Mouse (Mus musculus) hindbrain, embryonic 15.5 days (tissue): ENCODE results near the gene Sorcs2. TPM values are rescaled to one million over a fixed set of nuclear protein-coding genes. Genes with fewer than 3 reads are reported as not detected.
A peak's percentile ranks its signal among the peaks of the same experiment; 100 is the strongest.

ENCODE experiments used
- ATAC-seq: fragments of 200-750 bp; cut with Nextera tagmentation; 2 replicates; pipeline ENCODE4 v1.8.0; 2017; ENCODE audit warnings: low read depth, moderate number of reproducible peaks, moderate TSS enrichment; ENCODE audit not compliant: low FRiP score
- H3K27ac ChIP-seq: fragments of 300-500 bp; sonication (generic); replicated peaks from 2 replicates; pipeline ENCODE4 v1.5.1; 2015; ENCODE audit warnings: mild to moderate bottlenecking, inconsistent platforms
- H3K27me3 ChIP-seq: fragments of 300-500 bp; sonication (generic); 2 replicates; pipeline ENCODE4 v1.6.1; 2015; ENCODE audit warnings: control low read depth, inconsistent platforms
- H3K36me3 ChIP-seq: fragments of 300-500 bp; sonication (generic); 2 replicates; pipeline ENCODE4 v1.6.1; 2015; ENCODE audit warnings: control low read depth, inconsistent platforms
- H3K4me1 ChIP-seq: fragments of 300-500 bp; sonication (generic); replicated peaks from 2 replicates; pipeline ENCODE4 v1.6.1; 2015; ENCODE audit warnings: control low read depth, inconsistent platforms
- H3K4me2 ChIP-seq: fragments of 300-500 bp; sonication (generic); 2 replicates; pipeline ENCODE4 v1.6.1; 2015; ENCODE audit warnings: moderate library complexity, mild to moderate bottlenecking, inconsistent platforms
- H3K4me3 ChIP-seq: fragments of 300-500 bp; sonication (generic); 2 replicates; pipeline ENCODE4 v1.5.1; 2015; ENCODE audit warnings: mild to moderate bottlenecking, inconsistent platforms
- H3K9ac ChIP-seq: fragments of 300-500 bp; sonication (generic); 2 replicates; pipeline ENCODE4 v1.6.1; 2015; ENCODE audit warnings: inconsistent platforms
- H3K9me3 ChIP-seq: fragments of 300-500 bp; sonication (generic); 2 replicates; pipeline ENCODE4 v1.6.1; 2016; ENCODE audit warnings: control low read depth, inconsistent platforms
- WGBS: fragments of 180-500 bp; shearing (Covaris S2); methylation state at CpG from one replicate; pipeline ENCODE4 v1.1.7; 2015; 5-methylcytosine and 5-hydroxymethylcytosine counted together
- polyA plus RNA-seq: library from polyadenylated mRNA; unstranded; fragments of >200 nt; fragmentation: Nextera tagmentation; extraction: Ambion mirVana; gene quantifications from 2 replicates; pipeline ENCODE4 v1.2.1, GENCODE M21; 2015

Gene Sorcs2
- polyA plus RNA-seq, 1 experiment from 2014 or later = 15.4 TPM

DNA sequence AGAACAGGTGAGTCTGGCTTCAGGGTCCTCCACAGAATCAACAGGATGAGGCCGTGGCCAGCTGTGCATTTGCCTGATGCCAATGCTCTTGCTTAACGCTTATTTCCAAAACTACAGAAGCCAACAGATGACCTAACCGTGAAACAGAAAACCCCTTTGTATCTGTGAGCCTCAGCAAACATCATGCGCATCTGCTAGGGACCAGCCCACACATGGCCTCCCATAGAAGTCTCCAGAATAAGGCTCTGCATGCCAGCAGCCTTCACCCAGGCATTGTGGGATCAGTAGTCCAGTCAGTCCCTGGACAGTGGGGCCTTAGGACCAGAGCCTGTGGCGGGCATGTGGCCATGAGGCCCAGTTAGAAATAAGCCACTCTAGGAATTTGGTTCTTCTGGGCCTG is 194.5 kb downstream of the Sorcs2 start:
- no peak overlapping the region for H3K4me2 ChIP-seq
- no peaks in the 10 kb centered on the region for H3K27me3 ChIP-seq
- WGBS = 82% methylated on average over 5 of the region's 5 CpGs
- no peak overlapping the region for H3K4me3 ChIP-seq
- no peak overlapping the region for H3K27ac ChIP-seq
- 0 out of 2 replicates have a peak, but pooled peaks cover 2% of the 10 kb centered on the region for H3K4me1 ChIP-seq
- no peaks in the 10 kb centered on the region for H3K9me3 ChIP-seq
- ATAC-seq = no peak
- no peak overlapping the region for H3K9ac ChIP-seq
- H3K36me3 ChIP-seq = no peaks in the 10 kb centered on the region

DNA sequence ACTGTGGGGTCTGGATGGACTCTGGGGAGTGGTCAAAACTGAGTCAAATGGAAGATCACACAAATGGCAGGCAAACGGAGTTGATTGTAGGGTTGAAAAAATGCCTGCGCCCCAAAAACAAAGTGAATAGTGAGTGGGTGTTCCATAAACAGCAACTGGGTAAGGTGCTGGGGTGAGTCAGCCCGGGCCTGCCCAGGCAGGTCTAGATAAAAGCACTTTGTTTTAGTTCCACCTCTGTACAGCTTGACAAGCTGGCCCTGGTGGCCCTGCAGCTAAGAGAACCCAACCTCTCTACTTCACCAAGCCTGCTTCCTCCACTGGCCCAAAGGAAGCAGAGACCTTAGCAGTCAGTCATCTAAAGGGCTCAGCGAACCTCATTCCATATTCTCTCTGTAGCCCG is 195.2 kb downstream of the Sorcs2 start:
- no peaks in the 10 kb centered on the region for H3K36me3 ChIP-seq
- no peak overlapping the region for H3K4me2 ChIP-seq
- 86% methylated on average over 5 of the region's 5 CpGs for WGBS
- ATAC-seq = no peak
- no peaks in the 10 kb centered on the region for H3K27me3 ChIP-seq
- no peak overlapping the region for H3K4me3 ChIP-seq
- no peak overlapping the region for H3K27ac ChIP-seq
- no peak overlapping the region for H3K9ac ChIP-seq
- no peaks in the 10 kb centered on the region for H3K9me3 ChIP-seq
- 0 out of 2 replicates have a peak, but pooled peaks cover 2% of the 10 kb centered on the region for H3K4me1 ChIP-seq

GRCm38 (mm10) chr5:36199519-36199918 is 198.4 kb downstream of the Sorcs2 start:
- H3K4me3 ChIP-seq = no peak overlapping the region
- WGBS = 68% methylated on average over 1 of the region's 1 CpGs

GRCm38 (mm10) chr5:36195436-36195835 is 202.5 kb downstream of the Sorcs2 start:
- H3K9me3 ChIP-seq = no peaks in the 10 kb centered on the region
- H3K9ac ChIP-seq = no peak overlapping the region
- no peak overlapping the region for H3K27ac ChIP-seq
- peaks cover 18% of the 10 kb centered on the region for H3K4me1 ChIP-seq
- H3K4me2 ChIP-seq = no peak overlapping the region
- WGBS = 91% methylated on average over 4 of the region's 4 CpGs
- H3K27me3 ChIP-seq = no peaks in the 10 kb centered on the region
- no peak for ATAC-seq
- H3K36me3 ChIP-seq = no peaks in the 10 kb centered on the region
- H3K4me3 ChIP-seq = no peak overlapping the region

More at GRCm38 (mm10) chr5:36199519-36199918, 198.4 kb downstream of the Sorcs2 start:
- H3K27me3 ChIP-seq = no peaks in the 10 kb centered on the region
- H3K36me3 ChIP-seq = no peaks in the 10 kb centered on the region
- no peak overlapping the region for H3K27ac ChIP-seq
- H3K9ac ChIP-seq = no peak overlapping the region
- H3K9me3 ChIP-seq = no peaks in the 10 kb centered on the region
- peaks cover 10% of the 10 kb centered on the region for H3K4me1 ChIP-seq
- no peak overlapping the region for H3K4me2 ChIP-seq
- ATAC-seq = no peak

DNA sequence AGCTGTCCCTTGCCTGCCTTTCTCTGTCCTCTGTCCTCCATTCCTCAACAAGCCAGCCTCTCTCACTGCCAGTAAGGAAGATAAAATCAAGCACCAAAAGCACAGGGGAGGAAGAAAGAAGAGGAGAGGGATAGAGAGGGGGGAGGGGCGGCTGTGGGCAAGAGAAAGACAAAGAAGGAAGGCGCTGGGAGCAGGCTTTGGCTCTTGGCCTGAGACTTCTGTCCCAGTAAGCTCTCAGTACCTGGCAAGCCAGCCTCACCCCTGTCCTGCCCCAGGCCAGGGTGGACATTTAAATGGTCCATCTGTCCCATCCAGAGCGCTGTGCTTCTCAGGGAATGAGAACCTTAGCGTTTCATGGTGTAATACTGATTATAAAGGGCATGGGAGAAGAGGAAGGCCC is 203.3 kb downstream of the Sorcs2 start:
- Histone ChIP-seq H3K9ac (no peak overlapping the region), H3K27me3 (no peaks in the 10 kb centered on the region), H3K36me3 (no peaks in the 10 kb centered on the region), H3K27ac (no peak overlapping the region), H3K4me3 (no peak overlapping the region), H3K4me1 (peaks cover 21% of the 10 kb centered on the region), H3K4me2 (no peak overlapping the region), H3K9me3 (no peaks in the 10 kb centered on the region)
- WGBS = 57% methylated on average over 4 of the region's 4 CpGs
- ATAC-seq = no peak

DNA sequence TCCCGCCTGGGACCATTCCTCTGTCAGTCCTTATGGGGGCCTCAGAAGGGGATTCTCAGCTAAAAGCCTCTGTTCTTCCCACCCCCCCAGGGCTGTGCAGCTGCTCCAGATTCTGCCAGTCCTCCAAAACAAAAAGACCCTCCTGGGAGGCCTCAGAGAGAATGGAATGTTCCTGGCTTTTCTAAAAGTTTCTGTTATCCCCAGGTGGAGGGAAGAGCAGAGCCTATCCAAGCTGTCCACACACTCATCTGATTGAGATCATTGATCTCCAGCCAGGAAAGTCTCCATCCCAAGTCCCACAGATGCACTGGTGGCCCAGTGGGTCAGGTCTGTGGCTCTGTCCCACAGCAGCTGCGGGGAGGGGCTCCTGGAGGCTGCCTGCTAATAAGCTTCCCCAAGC is 205.3 kb downstream of the Sorcs2 start:
- no peak overlapping the region for H3K27ac ChIP-seq
- no peak overlapping the region for H3K4me3 ChIP-seq
- H3K27me3 ChIP-seq = no peaks in the 10 kb centered on the region
- WGBS = 88% methylated on average over 2 of the region's 2 CpGs
- no peak overlapping the region for H3K9ac ChIP-seq
- H3K9me3 ChIP-seq = no peaks in the 10 kb centered on the region
- ATAC-seq = no peak
- H3K4me2 ChIP-seq = no peak overlapping the region
- H3K4me1 ChIP-seq = peaks cover 21% of the 10 kb centered on the region
- H3K36me3 ChIP-seq = no peaks in the 10 kb centered on the region

- H3K9me3 ChIP-seq = no peaks in the 10 kb centered on the region
- H3K4me2 ChIP-seq = no peak overlapping the region
- H3K36me3 ChIP-seq = no peaks in the 10 kb centered on the region
- no peak overlapping the region for H3K9ac ChIP-seq
- H3K4me3 ChIP-seq = no peak overlapping the region
- H3K27me3 ChIP-seq = no peaks in the 10 kb centered on the region
- no peak for ATAC-seq
- 92% methylated on average over 3 of the region's 3 CpGs for WGBS
- peaks cover 21% of the 10 kb centered on the region for H3K4me1 ChIP-seq
- H3K27ac ChIP-seq = no peak overlapping the region
Observed at GRCm38 (mm10) chr5:36191876-36192275, 206.1 kb downstream of the Sorcs2 start.

GRCm38 (mm10) chr5:36191285-36191684 is 206.7 kb downstream of the Sorcs2 start:
- 91% methylated on average over 4 of the region's 4 CpGs for WGBS
- H3K27me3 ChIP-seq = no peaks in the 10 kb centered on the region

GRCm38 (mm10) chr5:36188310-36188709 is 209.6 kb downstream of the Sorcs2 start:
- Histone ChIP-seq H3K4me3 (no peak overlapping the region), H3K27me3 (no peaks in the 10 kb centered on the region), H3K4me1 (peaks cover 14% of the 10 kb centered on the region), H3K36me3 (no peaks in the 10 kb centered on the region), H3K4me2 (no peak overlapping the region), H3K9ac (no peak overlapping the region), H3K9me3 (no peaks in the 10 kb centered on the region), H3K27ac (no peak overlapping the region)
- whole genome bisulfite sequencing = 89% methylated on average over 4 of the region's 4 CpGs
- no peak for ATAC-seq

More at GRCm38 (mm10) chr5:36191285-36191684, 206.7 kb downstream of the Sorcs2 start:
- no peak for ATAC-seq
- Histone ChIP-seq H3K9ac (no peak overlapping the region), H3K4me3 (no peak overlapping the region), H3K36me3 (no peaks in the 10 kb centered on the region), H3K4me1 (peaks cover 21% of the 10 kb centered on the region), H3K9me3 (no peaks in the 10 kb centered on the region), H3K27ac (no peak overlapping the region), H3K4me2 (no peak overlapping the region)

DNA sequence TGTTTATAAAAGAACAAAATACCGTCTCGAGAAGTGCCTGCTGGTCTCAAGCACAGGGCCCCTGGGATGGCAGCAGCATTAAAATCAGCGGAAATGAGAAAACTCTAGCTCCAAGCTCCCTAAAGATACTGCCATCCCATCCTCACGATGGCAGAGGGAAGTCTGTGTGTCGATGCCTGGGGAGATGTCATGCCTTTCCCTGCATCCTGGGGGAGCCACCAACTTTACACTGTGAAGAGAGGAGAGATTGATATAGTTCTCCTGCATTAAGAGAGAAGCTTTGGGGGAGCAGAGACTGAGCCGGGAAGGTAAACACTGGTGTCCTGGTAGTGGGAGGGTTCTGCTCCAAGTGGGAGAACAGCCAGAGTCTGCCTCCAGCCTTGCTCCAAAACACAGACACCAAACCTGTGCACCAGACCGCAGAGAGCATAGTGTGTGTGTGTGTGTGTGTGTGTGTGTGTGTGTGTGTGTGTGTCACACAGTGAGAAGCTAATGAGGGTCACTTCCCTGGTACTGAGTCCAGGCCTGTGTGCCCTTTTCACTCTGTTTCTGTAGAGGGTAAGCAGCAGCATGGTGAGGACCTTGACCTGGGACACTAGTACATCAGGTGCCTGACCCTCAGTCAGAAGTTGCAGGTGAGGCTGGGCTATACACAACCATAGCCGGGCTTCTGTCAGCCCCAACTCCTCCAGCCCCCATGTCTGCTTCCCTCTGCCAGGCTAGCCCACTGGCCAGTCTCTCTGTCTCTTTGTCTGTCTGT is 211.5 kb downstream of the Sorcs2 start:
- no peak overlapping the region for H3K4me3 ChIP-seq
- no peaks in the 10 kb centered on the region for H3K36me3 ChIP-seq
- ATAC-seq = no peak
- no peaks in the 10 kb centered on the region for H3K9me3 ChIP-seq
- no peak overlapping the region for H3K27ac ChIP-seq
- no peak overlapping the region for H3K9ac ChIP-seq
- H3K4me1 ChIP-seq = peaks cover 17% of the 10 kb centered on the region
- H3K4me2 ChIP-seq = no peak overlapping the region
- no peaks in the 10 kb centered on the region for H3K27me3 ChIP-seq
- WGBS = 61% methylated on average over 8 of the region's 8 CpGs

DNA sequence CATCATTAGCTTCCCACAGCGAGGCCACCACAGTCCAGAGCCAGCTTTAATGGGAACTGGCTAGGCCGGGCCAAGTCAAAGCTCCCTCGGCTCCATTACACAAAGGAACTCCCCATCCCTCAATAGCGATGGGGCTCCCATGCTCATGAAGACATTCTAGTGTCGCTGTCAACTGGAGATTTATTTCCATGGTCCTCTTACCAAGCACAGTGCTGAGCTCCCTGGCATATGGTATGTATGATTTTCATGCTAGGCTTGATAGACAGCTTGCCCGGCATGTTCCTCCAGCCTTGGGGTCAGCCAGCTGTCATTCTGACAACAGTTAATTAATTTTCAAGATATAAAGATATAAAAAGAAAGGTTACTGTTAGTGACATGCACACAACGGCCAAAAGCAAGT is 215.6 kb downstream of the Sorcs2 start:
- no peak overlapping the region for H3K27ac ChIP-seq
- no peaks in the 10 kb centered on the region for H3K27me3 ChIP-seq
- 45% methylated on average over 7 of the region's 7 CpGs for WGBS
- H3K4me1 ChIP-seq = peaks cover 8% of the 10 kb centered on the region
- H3K4me2 ChIP-seq = no peak overlapping the region
- ATAC-seq = peak; percentile 40; the same call in 1 of the 2 replicates
- H3K9ac ChIP-seq = no peak overlapping the region
- H3K36me3 ChIP-seq = no peaks in the 10 kb centered on the region
- H3K9me3 ChIP-seq = no peaks in the 10 kb centered on the region
- no peak overlapping the region for H3K4me3 ChIP-seq

DNA sequence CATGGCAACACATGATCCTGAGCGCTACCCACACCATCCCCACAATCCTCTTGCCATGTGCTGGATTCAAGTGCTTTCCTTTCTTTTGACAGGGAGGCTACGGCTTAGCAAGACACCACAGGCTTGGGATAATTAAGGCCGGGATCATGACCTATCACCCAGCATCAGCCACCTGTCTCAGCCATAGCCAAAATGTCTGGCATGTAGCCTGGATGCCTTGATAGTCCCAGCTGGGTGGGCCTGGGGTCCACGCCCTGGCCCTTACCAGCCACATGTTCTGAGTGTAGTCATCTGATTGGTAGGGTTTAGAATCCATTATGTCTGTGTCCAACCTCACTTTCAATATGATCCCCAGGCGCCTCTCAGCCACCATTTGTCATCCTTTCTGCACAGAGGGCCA is 218.2 kb downstream of the Sorcs2 start:
- ATAC-seq = no peak
- no peak overlapping the region for H3K9ac ChIP-seq
- no peaks in the 10 kb centered on the region for H3K36me3 ChIP-seq
- H3K4me2 ChIP-seq = no peak overlapping the region
- H3K9me3 ChIP-seq = no peaks in the 10 kb centered on the region
- H3K27ac ChIP-seq = no peak overlapping the region
- H3K27me3 ChIP-seq = no peaks in the 10 kb centered on the region
- H3K4me3 ChIP-seq = no peak overlapping the region
- H3K4me1 ChIP-seq = peaks cover 14% of the 10 kb centered on the region
- 90% methylated on average over 5 of the region's 5 CpGs for WGBS

DNA sequence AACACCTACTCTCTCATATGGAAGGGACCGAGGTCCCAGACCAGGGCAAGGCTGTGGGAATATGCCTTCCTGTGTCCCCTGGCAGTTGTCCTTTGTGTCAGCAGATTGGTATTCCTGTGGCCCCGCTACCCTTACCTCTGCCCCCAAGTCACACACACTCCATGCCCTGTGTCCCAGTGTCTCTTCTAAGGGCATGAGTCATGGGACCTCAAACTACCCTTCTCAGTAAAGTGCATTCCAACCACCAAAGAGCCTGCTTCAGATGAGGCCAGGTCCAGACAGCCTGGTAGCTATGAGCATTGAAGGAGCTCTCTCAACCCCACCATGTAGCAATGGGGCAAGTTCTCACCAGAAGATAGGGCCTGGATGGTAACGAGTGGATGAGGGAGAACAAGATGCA is 219.2 kb downstream of the Sorcs2 start:
- Histone ChIP-seq H3K4me1 (peaks cover 20% of the 10 kb centered on the region), H3K27me3 (no peaks in the 10 kb centered on the region), H3K4me3 (no peak overlapping the region), H3K9ac (no peak overlapping the region), H3K36me3 (no peaks in the 10 kb centered on the region), H3K4me2 (no peak overlapping the region), H3K9me3 (no peaks in the 10 kb centered on the region), H3K27ac (no peak overlapping the region)
- ATAC-seq = no peak
- 91% methylated on average over 3 of the region's 3 CpGs for WGBS
